ENCODE assay signal across 16 mouse cellular contexts in genomic region chr5:53922149-53922904, GRCm38 (mm10).
DNase-seq lines count a peak whose midpoint lies in the region; ATAC-seq and TF ChIP-seq lines count a peak whose summit lies in the region.
"Had no signal": no experiment of that assay in that cellular context is flagged by ENCODE, and none has a peak within 500 bp of the region (broad histone marks: within the 10 kb centered on the region; RNA-seq: fewer than 3 reads in every experiment).

No protein-coding gene starts in this region.

- H3K4me2 ChIP-seq in hindbrain, embryonic 16.5 days (ENCODE audit: low read length) = no peak overlapping the region
- no peak overlapping the region for H3K4me2 ChIP-seq in hindbrain, embryonic 14.5 days (replicated peaks)
- no peak overlapping the region for H3K4me2 ChIP-seq in forebrain, embryonic 15.5 days (replicated peaks)
- H3K4me2 ChIP-seq in midbrain, embryonic 13.5 days (replicated peaks) = no peak overlapping the region
- H3K4me2 ChIP-seq in intestine, embryonic 16.5 days (ENCODE audit: low read depth, low read length) = no peak overlapping the region
- H3K4me2 ChIP-seq: heart, embryonic 11.5 days; stomach, embryonic 15.5 days had no signal

- TF ChIP-seq CTCF in Patski (IDR thresholded peaks at IDR 0.05) = no peak

- in situ Hi-C loops in Patski (cut with MboI; ENCODE audit: low pct_unique_long_range_greater_than_20kb) = no loop called here

- POLR2A ChIA-PET in Patski (lab: Charles Lee) = no interaction called here

- H3K27ac ChIP-seq in hindbrain, embryonic 16.5 days (ENCODE audit: low read depth, low read length) = no peak overlapping the region
- H3K27ac ChIP-seq in hindbrain, embryonic 14.5 days = no peak overlapping the region
- H3K27ac ChIP-seq in forebrain, embryonic 15.5 days (replicated peaks) = no peak overlapping the region
- no peak overlapping the region for H3K27ac ChIP-seq in midbrain, embryonic 13.5 days
- no peak overlapping the region for H3K27ac ChIP-seq in intestine, embryonic 16.5 days (ENCODE audit: low read length)

- no peaks in the 10 kb centered on the region for H3K4me1 ChIP-seq in hindbrain, embryonic 16.5 days (ENCODE audit: control insufficient read depth, insufficient read depth, low read depth, low read length)
- H3K4me1 ChIP-seq in hindbrain, embryonic 14.5 days (replicated peaks; ENCODE audit: control insufficient read depth, insufficient read depth, low read length) = no peaks in the 10 kb centered on the region
- no peaks in the 10 kb centered on the region for H3K4me1 ChIP-seq in forebrain, embryonic 15.5 days
- peaks cover 7% of the 10 kb centered on the region; the same call in 1 of the 2 replicates for H3K4me1 ChIP-seq in midbrain, embryonic 13.5 days (replicated peaks)
- H3K4me1 ChIP-seq in intestine, embryonic 16.5 days (ENCODE audit: control insufficient read depth, insufficient read depth, low read length) = peaks cover 3% of the 10 kb centered on the region; the same call in 1 of the 2 replicates

- no peaks in the 10 kb centered on the region for H3K27me3 ChIP-seq in hindbrain, embryonic 16.5 days (replicated peaks; ENCODE audit: control insufficient read depth, insufficient read depth, low read length)
- no peaks in the 10 kb centered on the region for H3K27me3 ChIP-seq in hindbrain, embryonic 14.5 days (ENCODE audit: control insufficient read depth, insufficient read depth, low read length)
- H3K27me3 ChIP-seq in Patski = no peaks in the 10 kb centered on the region
- H3K27me3 ChIP-seq in forebrain, embryonic 15.5 days = no peaks in the 10 kb centered on the region
- no peaks in the 10 kb centered on the region for H3K27me3 ChIP-seq in midbrain, embryonic 13.5 days
- no peaks in the 10 kb centered on the region for H3K27me3 ChIP-seq in intestine, embryonic 16.5 days (replicated peaks; ENCODE audit: control insufficient read depth, insufficient read depth, low read length)
- H3K27me3 ChIP-seq: stomach, embryonic 15.5 days had no signal

- CTCF ChIA-PET in Patski (lab: Charles Lee) = interaction anchor here (1.3 kb wide), 1 partner anchor 20 kb away, joined by 4 read pairs; no protein-coding TSS in a partner anchor

- no peak for DNase-seq in hindbrain, embryonic 14.5 days (ENCODE audit: low spot score)
- peak; percentile 19 for DNase-seq in Patski (ENCODE audit: low read depth, low spot score)
- DNase-seq in gastrocnemius, postnatal 10 days = no peak
- DNase-seq: adrenal gland, adult 2 months; cerebellum, postnatal 36 days; heart, postnatal 4 days; kidney, adult 9 months; liver, postnatal 0 days; thymus, postnatal 4 days had no signal

- H3K9ac ChIP-seq in hindbrain, embryonic 16.5 days (ENCODE audit: low read depth, low read length) = no peak overlapping the region
- no peak overlapping the region for H3K9ac ChIP-seq in hindbrain, embryonic 14.5 days
- no peak overlapping the region for H3K9ac ChIP-seq in forebrain, embryonic 15.5 days (replicated peaks)
- no peak overlapping the region for H3K9ac ChIP-seq in midbrain, embryonic 13.5 days (replicated peaks)
- no peak overlapping the region for H3K9ac ChIP-seq in intestine, embryonic 16.5 days (ENCODE audit: low read depth, low read length)
- H3K9ac ChIP-seq: liver, postnatal 0 days; stomach, embryonic 15.5 days had no signal

- no peaks in the 10 kb centered on the region for H3K36me3 ChIP-seq in hindbrain, embryonic 16.5 days (ENCODE audit: control insufficient read depth, insufficient read depth, low read length)
- H3K36me3 ChIP-seq in hindbrain, embryonic 14.5 days (replicated peaks; ENCODE audit: control insufficient read depth, insufficient read depth) = no peaks in the 10 kb centered on the region
- no peaks in the 10 kb centered on the region for H3K36me3 ChIP-seq in forebrain, embryonic 15.5 days
- H3K36me3 ChIP-seq in midbrain, embryonic 13.5 days = no peaks in the 10 kb centered on the region
- H3K36me3 ChIP-seq in intestine, embryonic 16.5 days (ENCODE audit: control insufficient read depth, insufficient read depth, low read length) = no peaks in the 10 kb centered on the region
- H3K36me3 ChIP-seq: stomach, embryonic 15.5 days had no signal

- 48% methylated on average over 10 of the region's 10 CpGs for WGBS in hindbrain, embryonic 16.5 days
- WGBS in hindbrain, embryonic 14.5 days = 53% methylated on average over 10 of the region's 10 CpGs
- 27% methylated on average over 10 of the region's 10 CpGs for WGBS in forebrain, embryonic 15.5 days
- WGBS in midbrain, embryonic 13.5 days = 59% methylated on average over 10 of the region's 10 CpGs
- 73% methylated on average over 10 of the region's 10 CpGs for WGBS in intestine, embryonic 16.5 days

- H3K9me3 ChIP-seq in hindbrain, embryonic 16.5 days (ENCODE audit: control insufficient read depth, low read length) = no peaks in the 10 kb centered on the region; the same call in 1 of the 2 replicates
- peaks cover 4% of the 10 kb centered on the region; the same call in 1 of the 2 replicates for H3K9me3 ChIP-seq in hindbrain, embryonic 14.5 days (ENCODE audit: control insufficient read depth, low read length)
- H3K9me3 ChIP-seq in forebrain, embryonic 15.5 days = no peaks in the 10 kb centered on the region
- H3K9me3 ChIP-seq in midbrain, embryonic 13.5 days = no peaks in the 10 kb centered on the region
- H3K9me3 ChIP-seq in intestine, embryonic 16.5 days (ENCODE audit: control insufficient read depth, low read length) = 0 out of 2 replicates have a peak, but pooled peaks cover 3% of the 10 kb centered on the region
- H3K9me3 ChIP-seq: stomach, embryonic 15.5 days had no signal

- H3K4me3 ChIP-seq in hindbrain, embryonic 16.5 days (ENCODE audit: low read length) = no peak overlapping the region
- H3K4me3 ChIP-seq in hindbrain, embryonic 14.5 days (replicated peaks; ENCODE audit: low read length) = no peak overlapping the region
- H3K4me3 ChIP-seq in forebrain, embryonic 15.5 days = no peak overlapping the region
- no peak overlapping the region for H3K4me3 ChIP-seq in midbrain, embryonic 13.5 days (replicated peaks)
- no peak overlapping the region for H3K4me3 ChIP-seq in intestine, embryonic 16.5 days (ENCODE audit: low read length)
- H3K4me3 ChIP-seq: stomach, embryonic 15.5 days had no signal

- peak; percentile 45 for ATAC-seq in hindbrain, embryonic 16.5 days
- ATAC-seq in hindbrain, embryonic 14.5 days (ENCODE audit: low FRiP score) = no peak; the same call in 1 of the 2 replicates
- ATAC-seq in Patski = no peak
- ATAC-seq in forebrain, embryonic 15.5 days (replicated peaks) = peak; percentile 64
- peak; percentile 67 for ATAC-seq in midbrain, embryonic 13.5 days
- no peak for ATAC-seq in megakaryocyte, adult 5-6 weeks (ENCODE audit: poor library complexity, severe bottlenecking)
- no peak for ATAC-seq in intestine, embryonic 16.5 days
- ATAC-seq: liver, postnatal 0 days had no signal

Comparison
In these comparisons a context has a peak if more than half of its experiments do, and no peak if none do; other contexts are left out.
1. ATAC-seq: peak in hindbrain, embryonic 16.5 days (single experiment), forebrain, embryonic 15.5 days (single experiment) and midbrain, embryonic 13.5 days (single experiment); none in hindbrain, embryonic 14.5 days (single experiment), Patski (single experiment), megakaryocyte, adult 5-6 weeks (single experiment) and intestine, embryonic 16.5 days (single experiment).